Mouse (Mus musculus) forebrain, postnatal 0 days (tissue): Measurements from ENCODE around the gene Taldo1. TPM values are rescaled to one million over a fixed set of nuclear protein-coding genes. Genes with fewer than 3 reads are reported as not detected.
A peak's percentile ranks its signal among the peaks of the same experiment; 100 is the strongest.

Experiments
- ATAC-seq: fragments of 200-750 bp; cut with Nextera tagmentation; 2 replicates; pipeline ENCODE4 v1.8.0; 2017; ENCODE audit warnings: mild to moderate bottlenecking, moderate library complexity
- DNase-seq: peaks from one replicate; pipeline ENCODE4 v3.0.0-alpha.2; 2015
- H3K27ac ChIP-seq: fragments of 300-500 bp; sonication (generic); 2 replicates; pipeline ENCODE4 v1.5.1; 2014; ENCODE audit warnings: low read depth, mild to moderate bottlenecking, antibody characterized with exemption, low read length, moderate library complexity, mixed read lengths
- H3K27me3 ChIP-seq: fragments of 300-500 bp; sonication (generic); 2 replicates; pipeline ENCODE4 v1.6.1; 2014; ENCODE audit warnings: mild to moderate bottlenecking, low read length, mixed read lengths; ENCODE audit not compliant: insufficient read depth
- H3K36me3 ChIP-seq: fragments of 300-500 bp; sonication (generic); 2 replicates; pipeline ENCODE4 v1.6.1; 2014; ENCODE audit warnings: mild to moderate bottlenecking, moderate library complexity; ENCODE audit not compliant: insufficient read depth
- H3K4me1 ChIP-seq: fragments of 300-500 bp; sonication (generic); 2 replicates; pipeline ENCODE4 v1.6.1; 2014; ENCODE audit warnings: antibody characterized with exemption; ENCODE audit not compliant: insufficient read depth
- H3K4me2 ChIP-seq: fragments of 300-500 bp; sonication (generic); 2 replicates; pipeline ENCODE4 v1.6.1; 2014; ENCODE audit warnings: low read depth, mild to moderate bottlenecking, moderate library complexity
- H3K4me3 ChIP-seq: fragments of 300-500 bp; sonication (generic); 2 replicates; pipeline ENCODE4 v1.5.1; 2014; ENCODE audit warnings: low read depth, low read length, mixed read lengths
- H3K9ac ChIP-seq: fragments of 300-500 bp; sonication (generic); 2 replicates; pipeline ENCODE4 v1.6.1; 2014; ENCODE audit warnings: mild to moderate bottlenecking
- H3K9me3 ChIP-seq: fragments of 300-500 bp; sonication (generic); 2 replicates; pipeline ENCODE4 v1.6.1; 2016; ENCODE audit warnings: low read length
- CTCF ChIP-seq: sonication (generic); IDR thresholded peaks from 2 replicates; pipeline ENCODE4 v1.5.1; 2016; ENCODE audit warnings: antibody characterized with exemption, control low read depth, low read depth
- WGBS: fragments of 180-500 bp; shearing (Covaris S2); extraction: QIAGEN DNeasy Blood & Tissue Kit; methylation state at CpG from one replicate; pipeline ENCODE4 v1.1.7; 2014; 5-methylcytosine and 5-hydroxymethylcytosine counted together
- polyA plus RNA-seq: library from polyadenylated mRNA; unstranded; fragments of >200 nt; fragmentation: Nextera tagmentation; extraction: Ambion mirVana; gene quantifications from 2 replicates; pipeline ENCODE4 v1.2.1, GENCODE M21; 2015
- total RNA-seq: library from RNA; depleted of rRNA; stranded (reverse); fragments of >200 nt; gene quantifications from 2 replicates; pipeline ENCODE4 v1.2.3, GENCODE M21; 2014

Taldo1 gene
- total and polyA plus RNA-seq, 2 experiments from 2014 or later = 224 to 304 TPM

DNA sequence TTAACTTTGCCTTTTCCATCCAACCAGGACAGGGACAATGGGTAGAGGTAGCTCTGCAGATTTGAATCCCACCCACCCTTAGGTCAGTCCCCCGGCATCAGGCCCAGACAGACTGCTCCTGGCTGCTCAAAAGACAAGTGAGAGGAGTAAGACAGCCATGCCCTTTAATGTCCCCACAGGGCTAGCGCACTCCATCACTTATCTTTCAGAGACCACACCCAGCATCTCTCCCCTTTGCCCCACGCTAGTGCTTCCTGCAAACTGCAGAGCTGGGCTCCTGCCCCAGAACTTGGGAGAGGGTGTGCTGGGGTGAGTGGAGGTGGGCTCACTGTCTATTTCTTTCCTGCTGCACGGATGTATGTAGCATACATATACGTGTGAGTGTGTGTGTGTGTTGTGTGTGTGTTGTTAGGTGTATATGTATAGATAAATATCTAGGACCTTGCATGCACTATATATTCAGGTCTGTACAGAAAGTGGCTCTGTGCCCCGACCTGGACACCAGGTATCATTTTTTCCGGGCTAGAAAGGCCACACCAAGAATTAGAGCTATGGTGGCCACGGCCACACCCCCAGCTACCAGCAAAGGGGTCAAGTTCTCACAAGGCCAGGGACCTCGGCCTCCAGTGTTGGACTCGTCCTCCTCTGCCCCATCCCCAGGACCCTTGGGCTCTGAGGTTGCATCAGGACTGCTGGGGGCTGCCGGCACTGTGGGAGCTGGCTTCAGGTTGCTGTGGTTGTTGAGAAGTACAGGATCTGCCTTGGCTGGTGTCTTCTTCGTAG is 35.1 kb downstream of the Taldo1 start:
- ATAC-seq (no peak), DNase-seq (no peak)
- TF ChIP-seq CTCF = no peak
- Histone ChIP-seq H3K9ac (no peak overlapping the region), H3K27ac (no peak overlapping the region), H3K4me3 (no peak overlapping the region), H3K27me3 (no peaks in the 10 kb centered on the region), H3K9me3 (no peaks in the 10 kb centered on the region), H3K36me3 (peaks cover 30% of the 10 kb centered on the region), H3K4me1 (0 out of 2 replicates have a peak, but pooled peaks cover 8% of the 10 kb centered on the region), H3K4me2 (no peak overlapping the region)
- 90% methylated on average over 12 of the region's 12 CpGs for WGBS

DNA sequence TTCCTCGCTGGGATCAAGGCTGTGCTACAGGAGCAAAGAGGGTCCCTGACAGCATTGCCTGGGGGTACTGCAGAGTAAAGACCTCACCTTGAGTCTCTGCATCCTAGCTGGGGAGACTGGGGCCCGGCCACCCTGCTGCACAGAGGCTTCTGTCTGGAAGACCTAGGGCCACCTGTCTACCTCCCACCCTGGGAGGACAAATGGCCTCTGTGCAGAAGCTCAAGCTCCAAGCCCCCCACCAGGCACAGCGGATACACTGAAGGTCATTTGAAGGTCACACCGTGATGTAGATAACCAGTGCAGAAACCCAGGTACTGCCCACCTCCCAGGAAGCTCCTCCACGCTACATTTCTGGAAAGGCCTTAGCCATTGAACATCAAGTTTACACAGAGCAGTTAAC is 36.7 kb downstream of the Taldo1 start:
- Histone ChIP-seq H3K9ac (peak overlapping the region; percentile 71), H3K4me2 (peak overlapping the region; percentile 75), H3K27ac (peak overlapping the region; percentile 77), H3K36me3 (peaks cover 46% of the 10 kb centered on the region), H3K9me3 (no peaks in the 10 kb centered on the region), H3K4me3 (peak overlapping the region; percentile 45), H3K4me1 (peaks cover 12% of the 10 kb centered on the region), H3K27me3 (no peaks in the 10 kb centered on the region)
- ATAC-seq (no peak), DNase-seq (no peak)
- TF ChIP-seq CTCF = no peak
- 50% methylated on average over 5 of the region's 5 CpGs for WGBS

DNA sequence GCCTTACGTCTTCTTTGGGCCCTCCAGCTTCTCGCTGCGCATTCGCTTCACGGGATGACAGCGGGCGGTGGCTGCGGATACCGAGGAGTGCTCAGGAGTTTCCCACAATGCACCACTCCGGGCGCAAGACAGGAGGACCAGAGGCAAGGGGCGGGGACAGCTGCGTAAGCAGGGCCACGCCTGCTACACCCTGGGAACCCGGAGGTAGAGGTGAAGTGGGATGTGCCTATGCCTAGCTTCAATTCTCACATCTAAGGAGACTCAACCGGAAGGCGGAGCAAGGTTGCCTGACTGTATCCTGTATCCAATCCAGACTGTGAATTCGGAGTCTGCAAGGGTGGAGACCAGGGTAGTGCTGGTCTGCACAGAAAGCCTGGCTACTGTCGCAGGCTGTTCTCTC is 37.3 kb downstream of the Taldo1 start, which contains the start of gene Cend1:
Gene Cend1, minus strand, starts transcription at position 182 of the 400 bp plus-strand sequence.
- Histone ChIP-seq H3K4me2 (peak within 1 kb of the TSS; percentile 75), H3K36me3 (peaks cover 48% of the 10 kb centered on the region), H3K4me3 (peak within 1 kb of the TSS; percentile 45), H3K4me1 (peaks cover 16% of the 10 kb centered on the region), H3K27me3 (no peaks in the 10 kb centered on the region), H3K9ac (peak within 1 kb of the TSS; percentile 71), H3K27ac (peak within 1 kb of the TSS; percentile 77), H3K9me3 (no peaks in the 10 kb centered on the region)
- DNase-seq (peak; percentile 82), ATAC-seq (peak; percentile 90)
- peak; percentile 38 for TF ChIP-seq CTCF
- WGBS = 2% methylated on average over 19 of the region's 19 CpGs

DNA sequence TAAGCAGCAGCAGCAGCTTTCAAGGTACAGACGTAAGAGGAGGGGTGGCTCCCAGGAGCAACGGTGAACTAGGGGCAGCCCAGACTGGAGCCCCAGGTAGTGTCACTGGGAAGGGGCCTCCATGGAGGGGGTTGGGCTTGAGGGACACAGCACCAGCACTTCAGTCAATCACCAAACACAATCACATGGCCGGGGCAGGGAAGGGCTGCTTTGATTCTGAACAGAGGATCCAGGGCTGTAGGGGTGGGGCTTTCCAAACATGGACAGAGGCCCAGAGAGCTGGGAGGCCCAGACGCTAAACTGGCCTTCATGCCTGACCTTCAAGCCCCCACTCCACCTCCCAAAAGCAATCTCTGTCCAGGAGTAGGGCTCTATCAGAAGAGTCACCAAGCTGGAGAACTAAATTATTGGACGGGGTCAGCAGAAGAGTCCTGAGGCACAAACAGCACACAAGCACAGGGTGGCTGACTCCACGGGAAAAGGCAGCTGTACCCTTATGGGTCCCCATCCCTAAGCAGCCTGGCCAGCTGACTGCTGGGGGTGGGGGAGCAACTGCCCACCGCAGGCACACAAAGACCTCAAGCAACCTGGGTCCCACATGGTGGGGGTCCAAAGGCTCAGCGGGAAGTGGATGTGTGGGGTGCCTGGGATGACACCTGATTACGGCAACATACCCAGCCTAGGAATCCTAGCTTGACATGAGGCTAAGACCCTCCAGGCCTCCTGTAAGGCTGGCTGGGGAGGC is 38.0 kb downstream of the Taldo1 start:
- H3K4me2 ChIP-seq = peak overlapping the region; percentile 75
- H3K27me3 ChIP-seq = no peaks in the 10 kb centered on the region
- peaks cover 48% of the 10 kb centered on the region for H3K36me3 ChIP-seq
- peak overlapping the region; percentile 71; the same call in 1 of the 2 replicates for H3K9ac ChIP-seq
- 0 out of 2 replicates have a peak overlapping the region, but pooled peaks have one; percentile 77 for H3K27ac ChIP-seq
- H3K9me3 ChIP-seq = no peaks in the 10 kb centered on the region
- no peak for DNase-seq
- H3K4me1 ChIP-seq = peaks cover 18% of the 10 kb centered on the region
- 65% methylated on average over 9 of the region's 9 CpGs for WGBS
- ATAC-seq = no peak
- peak overlapping the region; percentile 45; the same call in 1 of the 2 replicates for H3K4me3 ChIP-seq
- no peak for TF ChIP-seq CTCF

DNA sequence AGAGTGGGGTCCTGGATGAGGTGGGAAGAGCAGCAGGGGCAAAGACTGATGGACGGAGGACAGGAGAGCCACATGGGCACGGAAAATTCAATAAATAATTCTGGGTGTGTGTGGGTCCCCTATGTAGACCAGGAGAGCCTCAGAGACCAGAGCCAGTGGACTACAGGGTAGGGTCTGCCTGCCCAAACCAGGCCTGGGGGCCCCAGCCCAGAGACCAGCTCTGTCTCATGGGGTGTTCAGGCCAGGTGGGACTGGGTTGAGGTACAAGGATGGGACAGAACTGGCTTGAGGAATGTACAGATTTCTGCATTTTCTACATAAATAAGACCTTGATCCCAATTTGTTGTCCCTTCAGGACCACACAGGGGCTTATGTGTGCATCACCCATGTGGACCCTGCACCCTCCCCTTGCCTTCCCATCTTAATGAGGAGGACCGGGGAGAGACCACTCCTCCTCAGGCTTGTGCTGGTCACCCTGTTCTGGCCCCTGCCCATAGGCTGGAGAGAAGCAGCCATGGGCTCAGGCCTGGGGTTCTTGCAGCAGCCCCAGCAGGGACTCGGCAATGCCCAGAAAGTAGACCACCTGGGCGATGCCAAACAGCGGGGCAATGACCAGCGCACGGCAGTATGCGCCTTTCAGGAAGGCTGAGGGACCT is 38.7 kb downstream of the Taldo1 start:
- peaks cover 22% of the 10 kb centered on the region for H3K4me1 ChIP-seq
- no peak for TF ChIP-seq CTCF
- no peak overlapping the region for H3K9ac ChIP-seq
- 95% methylated on average over 9 of the region's 9 CpGs for WGBS
- no peaks in the 10 kb centered on the region for H3K9me3 ChIP-seq
- ATAC-seq = no peak
- peaks cover 48% of the 10 kb centered on the region for H3K36me3 ChIP-seq
- H3K27ac ChIP-seq = no peak overlapping the region
- H3K27me3 ChIP-seq = no peaks in the 10 kb centered on the region
- no peak overlapping the region for H3K4me3 ChIP-seq
- no peak overlapping the region for H3K4me2 ChIP-seq
- DNase-seq = no peak

DNA sequence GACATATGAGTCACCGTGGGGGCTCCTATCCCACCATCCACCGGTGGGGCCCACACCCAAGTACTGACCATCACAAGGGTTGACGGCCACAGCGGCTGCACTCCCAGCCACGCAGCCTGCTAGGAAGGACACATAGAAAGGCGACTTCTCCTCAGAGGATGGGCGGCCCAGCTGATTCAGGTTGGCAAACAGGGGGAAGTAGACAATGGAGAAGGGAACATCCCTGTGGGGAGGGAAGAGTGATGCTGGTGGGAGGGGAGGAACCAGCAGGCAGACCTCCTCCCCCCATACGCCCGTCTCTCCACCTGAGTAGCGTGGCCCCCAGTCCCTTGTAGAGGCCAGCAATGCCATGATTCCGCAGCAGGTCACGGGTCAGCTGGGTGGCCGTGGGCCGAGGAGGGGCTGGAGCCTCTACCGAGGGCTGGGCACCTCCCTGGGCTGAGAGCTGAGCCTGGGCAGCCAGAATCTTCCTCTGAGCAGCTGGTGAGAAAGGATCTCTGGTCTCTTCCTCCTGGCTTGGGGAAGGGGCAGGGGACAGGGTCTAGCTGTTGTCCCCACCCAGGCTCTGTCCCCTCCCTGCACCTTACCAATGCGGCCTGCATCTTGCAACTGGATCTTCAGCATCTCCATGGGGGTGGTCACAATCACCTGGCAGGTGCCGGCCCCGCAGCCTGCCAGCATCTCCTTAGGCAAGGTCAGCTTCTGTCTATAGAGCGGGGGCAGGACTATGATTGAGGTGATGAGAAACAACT is 39.6 kb downstream of the Taldo1 start:
- WGBS = 94% methylated on average over 19 of the region's 19 CpGs
- H3K9ac ChIP-seq = no peak overlapping the region
- H3K4me3 ChIP-seq = no peak overlapping the region
- no peak overlapping the region for H3K27ac ChIP-seq
- H3K4me2 ChIP-seq = no peak overlapping the region
- ATAC-seq (no peak), DNase-seq (no peak)
- H3K36me3 ChIP-seq = peaks cover 43% of the 10 kb centered on the region
- H3K27me3 ChIP-seq = no peaks in the 10 kb centered on the region
- H3K9me3 ChIP-seq = no peaks in the 10 kb centered on the region
- no peak for TF ChIP-seq CTCF
- H3K4me1 ChIP-seq = peaks cover 29% of the 10 kb centered on the region
